Mouse (Mus musculus) ES-Bruce4 (cell line): Measurements from ENCODE around the gene Kdf1.

Source experiments
- CTCF ChIP-seq: IDR thresholded peaks from one replicate; pipeline ENCODE4 v1.8.1; 2011; ENCODE audit warnings: low read depth, low read length
- POLR2A ChIP-seq: IDR thresholded peaks from one replicate; pipeline ENCODE4 v1.8.1; 2011; ENCODE audit warnings: low read length; ENCODE audit not compliant: insufficient read depth

DNA sequence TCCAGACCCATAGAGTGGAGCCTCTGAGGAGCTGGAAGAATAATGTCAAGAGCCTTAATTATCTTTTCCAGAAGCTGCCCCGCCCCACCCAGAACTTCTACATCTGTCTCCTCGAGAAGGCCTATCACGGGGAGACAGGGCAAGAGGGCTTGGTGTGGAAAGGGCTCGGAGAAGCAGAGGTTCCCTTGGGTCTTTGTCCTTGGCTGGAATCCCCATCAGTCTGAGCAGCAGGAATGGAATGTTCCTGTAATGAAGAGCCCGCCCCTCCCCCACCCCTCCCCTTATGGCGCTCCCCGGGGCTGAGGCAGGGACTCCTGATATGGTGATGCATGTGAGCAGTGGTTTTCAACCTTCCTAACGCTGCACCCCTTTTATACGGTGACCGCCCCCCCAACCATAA is 27.0 kb upstream of the Kdf1 start:
- TF ChIP-seq CTCF (no peak), POLR2A (no peak)
